Mouse (Mus musculus) lung, embryonic 14.5 days (tissue): ENCODE measurements around the gene Ryr2. TPM values are rescaled to one million over a fixed set of nuclear protein-coding genes. Genes with fewer than 3 reads are reported as not detected.
"Not testable (repeated sequence)": the region's sequence is repeated elsewhere in the genome, so short reads cannot be mapped to it uniquely, and the experiment has no call there.

ENCODE experiments used
- ATAC-seq: fragments of 200-750 bp; cut with Nextera tagmentation; 2 replicates; pipeline ENCODE4 v1.8.0; 2017; ENCODE audit warnings: mild to moderate bottlenecking, moderate TSS enrichment, moderate library complexity; ENCODE audit not compliant: insufficient read depth
- DNase-seq: peaks from one replicate; pipeline ENCODE4 v3.0.0-alpha.2; 2015
- H3K27ac ChIP-seq: fragments of 300-500 bp; sonication (generic); 2 replicates; pipeline ENCODE4 v1.5.1; 2014; ENCODE audit warnings: low read depth, mild to moderate bottlenecking, moderate library complexity
- H3K27me3 ChIP-seq: fragments of 300-500 bp; sonication (generic); 2 replicates; pipeline ENCODE4 v1.6.1; 2014; ENCODE audit warnings: low read length, control low read depth; ENCODE audit not compliant: insufficient read depth
- H3K36me3 ChIP-seq: fragments of 300-500 bp; sonication (generic); 2 replicates; pipeline ENCODE4 v1.6.1; 2014; ENCODE audit warnings: control low read depth; ENCODE audit not compliant: insufficient read depth
- H3K4me1 ChIP-seq: fragments of 300-500 bp; sonication (generic); 2 replicates; pipeline ENCODE4 v1.6.1; 2014; ENCODE audit warnings: antibody characterized with exemption, control low read depth; ENCODE audit not compliant: insufficient read depth
- H3K4me2 ChIP-seq: fragments of 300-500 bp; sonication (generic); 2 replicates; pipeline ENCODE4 v1.6.1; 2014; ENCODE audit warnings: mild to moderate bottlenecking
- H3K4me3 ChIP-seq: fragments of 300-500 bp; sonication (generic); 2 replicates; pipeline ENCODE4 v1.5.1; 2014; ENCODE audit warnings: low read depth, low read length
- H3K9ac ChIP-seq: fragments of 300-500 bp; sonication (generic); 2 replicates; pipeline ENCODE4 v1.6.1; 2014
- H3K9me3 ChIP-seq: fragments of 300-500 bp; sonication (generic); 2 replicates; pipeline ENCODE4 v1.6.1; 2016; ENCODE audit warnings: low read depth, low read length, control low read depth
- CTCF ChIP-seq: IDR thresholded peaks from 2 replicates; pipeline ENCODE4 v1.5.1; 2016; ENCODE audit warnings: antibody characterized with exemption, low read depth
- WGBS: fragments of 180-500 bp; shearing (Covaris S2); extraction: QIAGEN DNeasy Blood & Tissue Kit; methylation state at CpG from one replicate; pipeline ENCODE4 v1.1.7; 2014; 5-methylcytosine and 5-hydroxymethylcytosine counted together
- polyA plus RNA-seq: library from polyadenylated mRNA; unstranded; fragments of >200 nt; fragmentation: Nextera tagmentation; extraction: Ambion mirVana; gene quantifications from 2 replicates; pipeline ENCODE4 v1.2.1, GENCODE M21; 2014

Gene Ryr2
- polyA plus RNA-seq, 1 experiment from 2014 or later, result 2.3 TPM

DNA sequence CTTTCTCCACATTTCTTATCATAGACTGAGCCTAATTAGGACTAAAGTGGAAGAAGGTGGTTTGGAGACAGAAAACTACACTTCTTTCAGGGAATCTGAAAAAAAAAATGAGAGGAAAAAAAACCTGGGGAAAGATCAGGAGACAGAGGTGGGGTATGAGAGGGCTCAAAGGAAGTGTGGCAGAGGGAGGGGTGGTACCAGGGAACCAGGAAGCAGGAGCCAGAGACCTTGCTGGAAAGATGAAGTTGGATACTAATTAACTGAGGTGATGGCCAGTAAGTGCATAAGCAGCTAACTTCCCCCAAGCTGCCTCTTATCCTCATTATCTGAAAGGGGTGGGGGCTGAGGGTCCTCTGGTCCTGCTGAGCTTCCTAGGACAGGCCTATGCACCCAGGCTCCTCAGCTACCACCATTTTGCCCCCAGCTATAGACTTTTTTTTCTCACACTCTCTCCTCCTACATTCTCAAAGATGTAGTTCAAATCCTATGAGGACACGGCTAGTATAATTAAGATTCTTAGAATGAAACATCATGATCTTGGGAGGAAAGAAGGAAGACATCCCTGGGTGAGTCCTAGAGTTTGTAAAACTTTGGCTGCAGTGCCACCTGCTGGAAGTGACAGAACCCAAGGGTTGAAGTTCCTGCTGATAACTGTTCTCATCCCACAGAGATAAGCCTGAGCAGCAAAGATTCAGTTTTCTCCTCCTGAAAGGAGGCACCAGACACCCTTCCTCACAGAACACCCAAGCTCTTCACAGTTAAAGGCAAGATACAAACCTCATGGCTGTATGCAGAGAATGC lies 543.3 kb downstream of the Ryr2 start:
- DNase-seq, result peak; percentile 86
- H3K4me3 ChIP-seq, result no peak overlapping the region
- no peaks in the 10 kb centered on the region for H3K36me3 ChIP-seq
- no peaks in the 10 kb centered on the region for H3K4me1 ChIP-seq
- no peak overlapping the region for H3K9ac ChIP-seq
- H3K9me3 ChIP-seq, result no peaks in the 10 kb centered on the region
- 11% methylated on average over 1 of the region's 1 CpGs for WGBS
- peak; percentile 75; the same call in 1 of the 2 replicates for ATAC-seq
- TF ChIP-seq CTCF, result peak; percentile 68
- H3K27me3 ChIP-seq, result no peaks in the 10 kb centered on the region
- no peak overlapping the region for H3K27ac ChIP-seq
- H3K4me2 ChIP-seq, result no peak overlapping the region

DNA sequence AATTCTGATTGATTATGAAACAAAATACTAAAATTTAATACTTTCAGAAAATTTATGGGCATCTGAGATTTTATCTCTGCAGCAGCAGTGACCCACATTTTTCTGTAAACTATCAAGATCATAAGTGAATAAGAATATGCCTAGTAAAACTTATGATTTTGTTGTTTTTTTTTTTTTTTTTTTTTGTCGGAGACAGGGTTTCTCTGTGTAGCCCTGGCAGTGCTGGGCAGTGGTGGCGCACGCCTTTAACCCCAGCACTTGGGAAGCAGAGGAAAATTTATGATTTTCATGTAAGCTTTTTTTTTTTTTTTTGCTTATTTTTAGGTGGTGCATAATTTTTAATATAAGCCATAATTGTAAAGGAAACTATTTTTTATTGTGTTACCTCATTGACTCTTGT lies 557.1 kb downstream of the Ryr2 start:
- no peak overlapping the region for H3K4me2 ChIP-seq
- whole genome bisulfite sequencing, result 85% methylated on average over 3 of the region's 3 CpGs
- ATAC-seq, result no peak

DNA sequence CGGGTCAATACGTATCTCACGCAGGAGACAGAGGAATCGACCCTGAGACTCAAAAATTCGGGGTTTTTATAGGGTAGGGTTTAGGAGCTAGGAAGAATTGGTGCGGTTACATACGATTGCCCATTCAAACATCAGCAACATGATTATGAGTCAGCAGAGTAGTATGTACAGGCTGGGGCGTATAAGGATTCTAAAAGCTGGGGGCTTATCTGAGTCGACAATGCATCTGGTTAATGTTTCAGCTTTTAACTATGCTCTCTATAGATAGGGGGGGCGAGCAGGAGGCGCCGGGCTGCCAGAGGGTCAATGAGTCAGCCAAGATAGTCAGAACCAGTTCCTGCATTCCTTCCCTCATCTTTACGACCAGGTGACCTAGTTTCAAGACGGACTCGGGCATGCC lies 557.6 kb downstream of the Ryr2 start:
- not testable (repeated sequence) for H3K36me3 ChIP-seq, H3K9ac ChIP-seq, DNase-seq, H3K4me3 ChIP-seq, H3K4me1 ChIP-seq, H3K9me3 ChIP-seq, H3K27me3 ChIP-seq, H3K4me2 ChIP-seq, H3K27ac ChIP-seq, ATAC-seq
- 51% methylated on average over 15 of the region's 15 CpGs for WGBS

More for the DNA sequence above, 557.1 kb downstream of the Ryr2 start:
- Histone ChIP-seq H3K27ac (no peak overlapping the region), H3K27me3 (no peaks in the 10 kb centered on the region), H3K36me3 (no peaks in the 10 kb centered on the region), H3K9ac (no peak overlapping the region), H3K9me3 (no peaks in the 10 kb centered on the region), H3K4me1 (no peaks in the 10 kb centered on the region), H3K4me3 (no peak overlapping the region)
- TF ChIP-seq CTCF, result no peak
- DNase-seq, result no peak

DNA sequence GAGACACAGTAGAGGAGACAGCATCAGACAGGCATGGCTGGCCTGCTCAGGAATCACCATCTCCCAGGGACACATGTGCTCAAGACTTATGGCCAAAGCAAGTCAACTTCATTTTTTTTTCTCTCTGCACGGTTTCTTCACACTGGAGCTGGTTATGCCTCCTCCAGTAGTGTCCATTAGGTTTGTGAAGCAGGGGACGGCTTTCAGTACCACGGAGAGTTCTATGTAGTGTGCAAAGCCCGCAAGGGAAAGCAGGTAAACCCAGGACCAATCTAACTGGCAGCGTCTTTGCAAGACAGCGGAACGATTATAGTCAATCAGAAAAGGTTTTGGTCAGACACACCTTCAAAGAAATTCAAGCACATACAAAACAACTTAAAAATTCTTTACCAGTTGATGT lies 560.9 kb downstream of the Ryr2 start:
- Histone ChIP-seq H3K9ac (no peak overlapping the region), H3K9me3 (no peaks in the 10 kb centered on the region), H3K4me2 (no peak overlapping the region), H3K27me3 (no peaks in the 10 kb centered on the region), H3K27ac (no peak overlapping the region), H3K36me3 (no peaks in the 10 kb centered on the region), H3K4me3 (no peak overlapping the region), H3K4me1 (no peaks in the 10 kb centered on the region)
- peak; percentile 77 for DNase-seq
- TF ChIP-seq CTCF, result no peak
- 25% methylated on average over 7 of the region's 7 CpGs for WGBS
- peak; percentile 70; the same call in 1 of the 2 replicates for ATAC-seq

DNA sequence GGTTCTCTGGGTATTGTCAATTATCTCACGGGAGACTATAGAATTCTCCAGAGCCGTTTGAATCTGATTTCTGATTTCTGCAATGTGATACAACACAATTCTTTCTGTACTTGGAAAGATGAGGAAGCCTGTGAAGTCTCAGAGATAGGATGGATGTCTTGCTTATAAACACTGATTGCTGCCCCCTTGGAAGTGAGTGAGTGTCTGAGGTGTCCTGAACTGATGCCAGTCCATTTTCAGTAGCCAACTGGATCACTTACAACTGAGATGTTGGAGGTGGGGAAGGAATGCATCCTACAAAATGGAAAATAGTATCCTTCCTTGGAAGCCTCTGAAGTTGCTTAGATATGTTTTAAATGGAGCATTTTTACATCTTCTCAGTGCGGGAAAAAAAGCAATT lies 564.2 kb downstream of the Ryr2 start:
- H3K36me3 ChIP-seq, result no peaks in the 10 kb centered on the region
- DNase-seq, result no peak
- no peak overlapping the region for H3K4me2 ChIP-seq
- no peak overlapping the region for H3K27ac ChIP-seq
- no peak overlapping the region for H3K9ac ChIP-seq
- ATAC-seq, result no peak
- no peaks in the 10 kb centered on the region for H3K4me1 ChIP-seq
- no peak for TF ChIP-seq CTCF
- no peaks in the 10 kb centered on the region for H3K27me3 ChIP-seq
- no peak overlapping the region for H3K4me3 ChIP-seq
- H3K9me3 ChIP-seq, result no peaks in the 10 kb centered on the region
- 80% methylated on average over 3 of the region's 3 CpGs for WGBS

DNA sequence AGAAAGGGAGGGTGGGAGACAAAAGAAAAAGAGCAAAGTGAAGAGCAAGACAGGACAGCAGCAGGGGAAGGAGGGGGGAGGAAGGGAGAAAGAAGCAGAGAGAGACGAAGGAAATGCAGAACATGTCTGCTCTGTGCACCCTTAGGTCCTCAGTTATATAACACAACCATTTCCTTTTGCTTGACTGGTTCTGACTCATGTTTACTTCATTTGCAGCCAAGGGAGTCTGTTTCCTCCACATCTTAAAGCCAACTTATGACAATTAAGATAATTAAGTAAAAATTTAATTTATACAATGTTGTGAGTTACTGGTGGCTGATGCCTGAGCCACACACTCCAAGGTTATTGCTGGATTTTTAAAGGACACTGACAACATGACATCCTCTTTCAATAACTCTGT lies 569.9 kb downstream of the Ryr2 start:
- ATAC-seq (no peak), DNase-seq (no peak)
- Histone ChIP-seq H3K4me3 (no peak overlapping the region), H3K4me2 (no peak overlapping the region), H3K27ac (no peak overlapping the region), H3K4me1 (no peaks in the 10 kb centered on the region), H3K27me3 (no peaks in the 10 kb centered on the region), H3K9ac (no peak overlapping the region), H3K9me3 (no peaks in the 10 kb centered on the region), H3K36me3 (no peaks in the 10 kb centered on the region)
- TF ChIP-seq CTCF, result no peak
- 20% methylated on average over 1 of the region's 1 CpGs for WGBS

DNA sequence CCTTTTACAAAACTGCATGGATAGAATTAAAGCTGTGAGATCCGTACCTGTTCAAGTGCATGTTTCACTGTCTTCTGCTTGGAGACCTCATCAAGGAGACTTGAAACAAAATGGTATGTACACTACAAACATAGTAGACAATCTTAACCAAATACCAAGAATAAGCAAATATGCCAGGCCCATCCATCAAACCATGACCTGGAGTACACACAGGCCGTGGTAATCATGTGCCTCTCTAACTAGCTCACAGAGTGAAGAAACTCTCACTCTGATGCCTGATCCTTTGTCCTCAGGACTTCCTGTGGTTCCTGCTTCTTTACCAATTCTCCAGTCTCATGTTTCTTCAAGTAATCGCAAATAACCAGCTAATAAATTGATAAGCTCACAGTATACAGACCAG lies 570.9 kb downstream of the Ryr2 start:
- ATAC-seq (no peak), DNase-seq (no peak)
- Histone ChIP-seq H3K27ac (no peak overlapping the region), H3K9me3 (no peaks in the 10 kb centered on the region), H3K4me1 (no peaks in the 10 kb centered on the region), H3K9ac (no peak overlapping the region), H3K36me3 (no peaks in the 10 kb centered on the region), H3K4me3 (no peak overlapping the region), H3K4me2 (no peak overlapping the region), H3K27me3 (no peaks in the 10 kb centered on the region)
- WGBS, result 46% methylated on average over 3 of the region's 3 CpGs
- no peak for TF ChIP-seq CTCF
